28 mouse cellular contexts compared by ENCODE assay signal in the genomic region with DNA sequence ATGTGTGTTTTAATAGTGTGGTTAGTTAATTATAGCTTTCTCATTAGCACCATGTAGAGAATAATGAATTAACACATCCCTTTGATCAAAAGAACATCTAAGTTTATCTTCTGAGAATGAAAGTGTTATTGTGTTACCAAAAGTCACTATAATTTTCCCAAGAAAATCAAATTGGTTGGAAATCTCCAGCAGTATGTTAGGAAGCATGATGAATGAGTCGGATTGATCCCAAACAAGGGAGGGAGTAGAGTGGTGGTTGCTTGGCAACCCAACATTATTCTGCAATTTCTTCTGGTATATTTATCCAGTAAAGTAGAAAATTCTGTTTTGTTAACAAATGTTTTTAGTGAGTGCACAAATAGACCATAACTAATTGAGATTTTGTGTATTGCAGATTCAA. TPM values are rescaled to one million over a fixed set of nuclear protein-coding genes. Genes with fewer than 3 reads are reported as not detected.
DNase-seq lines count a peak whose midpoint lies in the region; ATAC-seq lines count a peak whose summit lies in the region.
"Had no signal": no experiment of that assay in that cellular context is flagged by ENCODE, and none has a peak within 500 bp of the region (broad histone marks: within the 10 kb centered on the region; RNA-seq: fewer than 3 reads in every experiment).

No protein-coding gene starts in this region.

- no peak overlapping the region for H3K4me3 ChIP-seq in forebrain, embryonic 11.5 days (ENCODE audit: low read depth, low read length)
- H3K4me3 ChIP-seq in forebrain, embryonic 16.5 days (replicated peaks; ENCODE audit: low read length) = no peak overlapping the region
- no peak overlapping the region for H3K4me3 ChIP-seq in hindbrain, embryonic 13.5 days
- no peak overlapping the region for H3K4me3 ChIP-seq in hindbrain, embryonic 11.5 days (ENCODE audit: low read depth, low read length)
- H3K4me3 ChIP-seq in neural tube, embryonic 13.5 days = no peak overlapping the region; the same call in 1 of the 2 replicates
- H3K4me3 ChIP-seq: erythroblast, embryonic 14.5 days; limb, embryonic 12.5 days; liver, embryonic 15.5 days; neural tube, embryonic 12.5 days had no signal

- ATAC-seq in forebrain, embryonic 11.5 days (replicated peaks; ENCODE audit: low FRiP score) = 0 out of 2 replicates have a peak, but pooled peaks have one; percentile 4
- no peak for ATAC-seq in forebrain, embryonic 16.5 days
- no peak for ATAC-seq in hindbrain, embryonic 13.5 days (ENCODE audit: low FRiP score)
- ATAC-seq in hindbrain, embryonic 11.5 days (ENCODE audit: low FRiP score) = no peak
- ATAC-seq in neural tube, embryonic 13.5 days (ENCODE audit: low read depth) = no peak
- ATAC-seq: activated CD4-positive, CD25-positive, alpha-beta regulatory T cell, adult 4 months; inflammation-experienced regulatory T-cells, adult 6 months had no signal

- no peak for DNase-seq in forebrain, embryonic 11.5 days (ENCODE audit: low spot score)
- DNase-seq in hindbrain, embryonic 11.5 days (ENCODE audit: low spot score) = no peak
- no peak for DNase-seq in neural tube, embryonic 10.5 days (ENCODE audit: extremely low spot score, low spot score)
- DNase-seq in kidney, postnatal 25 days = no peak
- DNase-seq in heart, adult 11 months = no peak
- DNase-seq: adrenal gland, adult 2 months; adrenal gland, postnatal 36 days; gastrocnemius, postnatal 14 days; heart, postnatal 36 days; kidney, adult 11 months; kidney, postnatal 4 days; lung, embryonic 14.5 days; lung, postnatal 14 days; retina, postnatal 1 day; right cerebral cortex, postnatal 14 days had no signal

- peaks cover 2% of the 10 kb centered on the region; the same call in 1 of the 2 replicates for H3K4me1 ChIP-seq in forebrain, embryonic 11.5 days (replicated peaks; ENCODE audit: control insufficient read depth, insufficient read depth, low read length)
- peaks cover 20% of the 10 kb centered on the region for H3K4me1 ChIP-seq in forebrain, embryonic 16.5 days (replicated peaks; ENCODE audit: control insufficient read depth, insufficient read depth, low read length)
- peaks cover 46% of the 10 kb centered on the region for H3K4me1 ChIP-seq in hindbrain, embryonic 13.5 days (replicated peaks)
- peaks cover 4% of the 10 kb centered on the region; the same call in 1 of the 2 replicates for H3K4me1 ChIP-seq in hindbrain, embryonic 11.5 days (replicated peaks; ENCODE audit: control insufficient read depth, insufficient read depth, low read length)
- peaks cover 56% of the 10 kb centered on the region for H3K4me1 ChIP-seq in neural tube, embryonic 13.5 days (replicated peaks)
- H3K4me1 ChIP-seq: liver, embryonic 15.5 days had no signal

- H3K27me3 ChIP-seq in forebrain, embryonic 11.5 days (ENCODE audit: control insufficient read depth, insufficient read depth, low read length) = peaks cover 24% of the 10 kb centered on the region
- no peaks in the 10 kb centered on the region for H3K27me3 ChIP-seq in forebrain, embryonic 16.5 days (replicated peaks; ENCODE audit: control insufficient read depth, insufficient read depth, low read length)
- H3K27me3 ChIP-seq in hindbrain, embryonic 13.5 days = no peaks in the 10 kb centered on the region
- peaks cover 14% of the 10 kb centered on the region for H3K27me3 ChIP-seq in hindbrain, embryonic 11.5 days (ENCODE audit: control insufficient read depth, insufficient read depth, low read length)
- peaks cover 2% of the 10 kb centered on the region for H3K27me3 ChIP-seq in neural tube, embryonic 13.5 days
- H3K27me3 ChIP-seq: CH12.LX had no signal

- WGBS in forebrain, embryonic 11.5 days = 62% methylated on average over 1 of the region's 1 CpGs
- WGBS in forebrain, embryonic 16.5 days = 19% methylated on average over 1 of the region's 1 CpGs
- 22% methylated on average over 1 of the region's 1 CpGs for WGBS in hindbrain, embryonic 13.5 days
- 60% methylated on average over 1 of the region's 1 CpGs for WGBS in hindbrain, embryonic 11.5 days
- WGBS in neural tube, embryonic 13.5 days = 38% methylated on average over 1 of the region's 1 CpGs

- no peak overlapping the region for H3K4me2 ChIP-seq in forebrain, embryonic 11.5 days (ENCODE audit: low read depth, low read length, severe bottlenecking)
- no peak overlapping the region for H3K4me2 ChIP-seq in forebrain, embryonic 16.5 days (ENCODE audit: low read length)
- H3K4me2 ChIP-seq in hindbrain, embryonic 13.5 days = peak overlapping the region; percentile 69
- H3K4me2 ChIP-seq in hindbrain, embryonic 11.5 days (replicated peaks; ENCODE audit: low read depth, low read length) = no peak overlapping the region
- peak overlapping the region; percentile 64 for H3K4me2 ChIP-seq in neural tube, embryonic 13.5 days
- H3K4me2 ChIP-seq: heart, embryonic 11.5 days; limb, embryonic 12.5 days; liver, embryonic 15.5 days; lung, embryonic 14.5 days had no signal

- no peaks in the 10 kb centered on the region for H3K9me3 ChIP-seq in forebrain, embryonic 11.5 days (ENCODE audit: control insufficient read depth, low read length)
- H3K9me3 ChIP-seq in forebrain, embryonic 16.5 days (ENCODE audit: control insufficient read depth, low read length) = no peaks in the 10 kb centered on the region
- H3K9me3 ChIP-seq in hindbrain, embryonic 13.5 days = no peaks in the 10 kb centered on the region
- H3K9me3 ChIP-seq in hindbrain, embryonic 11.5 days (ENCODE audit: control insufficient read depth, low read length) = no peaks in the 10 kb centered on the region
- no peaks in the 10 kb centered on the region for H3K9me3 ChIP-seq in neural tube, embryonic 13.5 days
- H3K9me3 ChIP-seq: limb, embryonic 12.5 days; liver, embryonic 15.5 days; neural tube, embryonic 12.5 days had no signal

- H3K27ac ChIP-seq in forebrain, embryonic 11.5 days (ENCODE audit: low read depth, low read length) = no peak overlapping the region
- no peak overlapping the region for H3K27ac ChIP-seq in forebrain, embryonic 16.5 days (ENCODE audit: low read length)
- H3K27ac ChIP-seq in hindbrain, embryonic 13.5 days = no peak overlapping the region
- H3K27ac ChIP-seq in hindbrain, embryonic 11.5 days (ENCODE audit: low read depth, low read length) = no peak overlapping the region
- no peak overlapping the region for H3K27ac ChIP-seq in neural tube, embryonic 13.5 days (replicated peaks)
- H3K27ac ChIP-seq: limb, embryonic 12.5 days; liver, embryonic 15.5 days; neural tube, embryonic 12.5 days had no signal

- no peak overlapping the region for H3K9ac ChIP-seq in forebrain, embryonic 11.5 days (ENCODE audit: low read length)
- no peak overlapping the region for H3K9ac ChIP-seq in forebrain, embryonic 16.5 days (replicated peaks; ENCODE audit: low read depth, low read length)
- H3K9ac ChIP-seq in hindbrain, embryonic 13.5 days = no peak overlapping the region
- no peak overlapping the region for H3K9ac ChIP-seq in hindbrain, embryonic 11.5 days (ENCODE audit: low read depth, low read length)
- no peak overlapping the region for H3K9ac ChIP-seq in neural tube, embryonic 13.5 days
- H3K9ac ChIP-seq: limb, embryonic 12.5 days; liver, embryonic 15.5 days; lung, embryonic 14.5 days; neural tube, embryonic 12.5 days had no signal

- no peaks in the 10 kb centered on the region for H3K36me3 ChIP-seq in forebrain, embryonic 11.5 days (ENCODE audit: control insufficient read depth, insufficient read depth, low read length)
- no peaks in the 10 kb centered on the region for H3K36me3 ChIP-seq in forebrain, embryonic 16.5 days (ENCODE audit: control insufficient read depth, insufficient read depth)
- no peaks in the 10 kb centered on the region for H3K36me3 ChIP-seq in hindbrain, embryonic 13.5 days
- H3K36me3 ChIP-seq in hindbrain, embryonic 11.5 days (ENCODE audit: control insufficient read depth, insufficient read depth, low read length) = no peaks in the 10 kb centered on the region
- no peaks in the 10 kb centered on the region for H3K36me3 ChIP-seq in neural tube, embryonic 13.5 days
- H3K36me3 ChIP-seq: limb, embryonic 12.5 days; liver, embryonic 15.5 days; neural tube, embryonic 12.5 days had no signal

RNA-seq across cellular contexts. Expression of a gene that starts 4.4 kb away (rescaled TPM):
- 6.2 and 6.5 TPM in 2 replicates for polyA plus RNA-seq in forebrain, embryonic 11.5 days (2014; fragmentation: Nextera tagmentation; extraction: Ambion mirVana)
- polyA plus RNA-seq in forebrain, embryonic 16.5 days (2015; fragmentation: Nextera tagmentation; extraction: Ambion mirVana) = 121 and 127 TPM in 2 replicates
- polyA plus RNA-seq in hindbrain, embryonic 13.5 days (2015; fragmentation: Nextera tagmentation; extraction: Ambion mirVana) = 108 and 117 TPM in 2 replicates
- 18.7 and 29.1 TPM in 2 replicates for polyA plus RNA-seq in hindbrain, embryonic 11.5 days (2014; fragmentation: Nextera tagmentation; extraction: Ambion mirVana)
- 52.5 and 56.0 TPM in 2 replicates for polyA plus RNA-seq in neural tube, embryonic 13.5 days (2015; fragmentation: Nextera tagmentation; extraction: Ambion mirVana)
- polyA plus RNA-seq: activated CD4-positive, CD25-positive, alpha-beta regulatory T cell, adult 4 months; C2C12; liver, adult 2 months had no signal

Comparison
In these comparisons a context has a peak if more than half of its experiments do, and no peak if none do; other contexts are left out.
1. H3K4me2 ChIP-seq: peak in hindbrain, embryonic 13.5 days (single experiment) and neural tube, embryonic 13.5 days (single experiment); none in forebrain, embryonic 11.5 days (single experiment), forebrain, embryonic 16.5 days (single experiment) and hindbrain, embryonic 11.5 days (single experiment).